Mouse (Mus musculus) CH12.LX (cell line): Measurements from ENCODE around the gene Cdc14a. TPM values are rescaled to one million over a fixed set of nuclear protein-coding genes. Genes with fewer than 3 reads are reported as not detected.

Source experiments
- DNase-seq: peaks from one replicate; pipeline ENCODE4 v3.0.0-alpha.2; 2013; ENCODE audit errors: extremely low read depth
- H3K27ac ChIP-seq: 2 replicates; pipeline ENCODE4 v1.5.1; 2012; ENCODE audit warnings: low read depth, mild to moderate bottlenecking, control low read depth, moderate library complexity; ENCODE audit not compliant: insufficient read depth
- H3K27me3 ChIP-seq: replicated peaks from 2 replicates; pipeline ENCODE3; 2012; ENCODE audit warnings: inconsistent platforms
- H3K36me3 ChIP-seq, 2 experiments: replicated peaks in 1 of 2; 2 replicates each; pipeline versions ENCODE3 to v1.6.1; 2012; ENCODE audit warnings: inconsistent platforms in 1 of 2, low read length in 1 of 2, mild to moderate bottlenecking in 1 of 2, mixed read lengths in 1 of 2, moderate library complexity in 1 of 2; ENCODE audit not compliant: control insufficient read depth in 1 of 2, insufficient read depth in 1 of 2
- H3K4me1 ChIP-seq, 2 experiments: 2 replicates each; pipeline ENCODE4 v1.6.1; 2012; ENCODE audit warnings: inconsistent platforms in 1 of 2, moderate library complexity in 1 of 2; ENCODE audit not compliant: insufficient read depth in 2 of 2, control insufficient read depth in 1 of 2
- H3K4me2 ChIP-seq: 2 replicates; pipeline ENCODE4 v1.6.1; 2012; ENCODE audit warnings: low read depth, mild to moderate bottlenecking, control low read depth; ENCODE audit not compliant: poor library complexity, insufficient read depth, severe bottlenecking
- H3K4me3 ChIP-seq, 3 experiments: fragments of 150-350 bp in 1 of 3; sonication (generic) in 1 of 3; replicated peaks in 1 of 3; 2 replicates each; pipeline versions ENCODE3 to v1.5.1; 2011 to 2012; ENCODE audit warnings: low read depth in 2 of 3, low read length in 2 of 3, mild to moderate bottlenecking in 2 of 3, moderate library complexity in 2 of 3, control low read depth in 1 of 3, improper control_type of control experiment in 1 of 3, inconsistent platforms in 1 of 3, mixed read lengths in 1 of 3; ENCODE audit not compliant: poor library complexity in 1 of 3
- H3K79me2 ChIP-seq: replicated peaks from 2 replicates; pipeline ENCODE4 v1.6.1; 2012; ENCODE audit warnings: mild to moderate bottlenecking, moderate library complexity; ENCODE audit not compliant: control insufficient read depth, poor library complexity, insufficient read depth, severe bottlenecking; ENCODE audit errors: extremely low read depth
- H3K9ac ChIP-seq: 2 replicates; pipeline ENCODE4 v1.6.1; 2012; ENCODE audit warnings: low read depth, mild to moderate bottlenecking, control low read depth, moderate library complexity; ENCODE audit not compliant: insufficient read depth
- H3K9me3 ChIP-seq: replicated peaks from 2 replicates; pipeline ENCODE3; 2012; ENCODE audit warnings: low read length, inconsistent platforms, mixed read lengths
- BHLHE40 ChIP-seq: IDR thresholded peaks from 2 replicates; pipeline ENCODE4 v1.6.1; 2011; ENCODE audit warnings: mild to moderate bottlenecking, low read depth, low read length, improper control_type of control experiment
- CHD1 ChIP-seq: IDR thresholded peaks from 2 replicates; pipeline ENCODE4 v1.6.1; 2012; ENCODE audit warnings: low read depth, low read length, improper control_type of control experiment, inconsistent platforms
- E2F4 ChIP-seq: IDR thresholded peaks from 2 replicates; pipeline ENCODE4 v1.6.1; 2011; ENCODE audit warnings: low read depth, low read length, improper control_type of control experiment; ENCODE audit not compliant: insufficient replicate concordance
- ELF1 ChIP-seq: IDR thresholded peaks from 2 replicates; pipeline ENCODE4 v1.6.1; 2014; ENCODE audit warnings: low read depth, mild to moderate bottlenecking, inconsistent platforms, low read length, improper control_type of control experiment
- IRF4 ChIP-seq: IDR thresholded peaks from 2 replicates; pipeline ENCODE4 v1.6.1; 2014; ENCODE audit warnings: low read depth, mild to moderate bottlenecking, inconsistent platforms, low read length, improper control_type of control experiment
- JUND ChIP-seq: conservative IDR thresholded peaks from 2 replicates; pipeline ENCODE4 v1.6.1; 2011; ENCODE audit warnings: low read depth, low read length, improper control_type of control experiment
- KAT2A ChIP-seq: IDR thresholded peaks from 2 replicates; pipeline ENCODE4 v1.6.1; 2012; ENCODE audit warnings: low read length, improper control_type of control experiment, inconsistent platforms; ENCODE audit not compliant: insufficient replicate concordance
- NRF1 ChIP-seq: IDR thresholded peaks from 2 replicates; pipeline ENCODE4 v1.6.1; 2014; ENCODE audit warnings: low read depth, mild to moderate bottlenecking, inconsistent platforms, low read length, improper control_type of control experiment, moderate library complexity
- PAX5 ChIP-seq: IDR thresholded peaks from 2 replicates; pipeline ENCODE4 v1.6.1; 2012; ENCODE audit warnings: low read length, inconsistent platforms, mixed read lengths
- POLR2A ChIP-seq: IDR thresholded peaks from 2 replicates; pipeline ENCODE4 v1.6.1; 2011; ENCODE audit warnings: low read depth, mild to moderate bottlenecking, improper control_type of control experiment, low read length
- TBP ChIP-seq: conservative IDR thresholded peaks from 2 replicates; pipeline ENCODE4 v1.6.1; 2011; ENCODE audit warnings: low read depth, low read length, improper control_type of control experiment
- TCF12 ChIP-seq: IDR thresholded peaks from 2 replicates; pipeline ENCODE4 v1.6.1; 2014; ENCODE audit warnings: low read depth, mild to moderate bottlenecking, inconsistent platforms, low read length, improper control_type of control experiment
- USF1 ChIP-seq: IDR thresholded peaks from 2 replicates; pipeline ENCODE4 v1.6.1; 2014; ENCODE audit warnings: low read depth, mild to moderate bottlenecking, inconsistent platforms, low read length, improper control_type of control experiment
- USF2 ChIP-seq: conservative IDR thresholded peaks from 2 replicates; pipeline ENCODE4 v1.6.1; 2011; ENCODE audit warnings: low read depth, low read length, improper control_type of control experiment
- ZMIZ1 ChIP-seq: IDR thresholded peaks from 2 replicates; pipeline ENCODE4 v1.6.1; 2012; ENCODE audit warnings: low read depth, mild to moderate bottlenecking, inconsistent platforms, low read length, improper control_type of control experiment
- ZNF384 ChIP-seq: IDR thresholded peaks from 2 replicates; pipeline ENCODE4 v1.6.1; 2012; ENCODE audit warnings: low read depth, low read length, improper control_type of control experiment, inconsistent platforms
- dilution Hi-C: fragments of 300-500 bp; cut with MboI; formaldehyde crosslinking; loops from 2 replicates; pipeline ENCODE4 v1.14.3; 2020; ENCODE audit warnings: low sequenced_read_pairs; ENCODE audit not compliant: extremely low pct_unique_long_range_greater_than_20kb, extremely low pct_ligation_motif_present
- in situ Hi-C: fragments of 300-500 bp; cut with MboI; formaldehyde crosslinking; loops from 3 replicates; pipeline ENCODE4 v1.14.3; 2019; ENCODE audit warnings: low sequenced_read_pairs, low pct_ligation_motif_present, low pct_unique_long_range_greater_than_20kb, mixed read lengths
- polyA plus RNA-seq: library from polyadenylated mRNA; unstranded; fragments of >175 nt; gene quantifications from 2 replicates; pipeline ENCODE4 v1.2.1, GENCODE M21; 2012; ENCODE audit warnings: low read depth; ENCODE audit not compliant: insufficient read length
- total RNA-seq, 2 experiments: library from RNA; depleted of rRNA; stranded (reverse); fragments of 300-350 nt in 1 of 2; fragments of >200 nt in 1 of 2; gene quantifications; 2 replicates each; pipeline ENCODE4 v1.2.3; 2012 to 2014

The Cdc14a gene
- total and polyA plus RNA-seq, 3 experiments, result 9.4 to 12.1 (median 9.8) TPM

GRCm38 (mm10) chr3:116271679-116272078 lies 152.2 kb downstream of the Cdc14a start:
- H3K27me3 ChIP-seq, result no peaks in the 10 kb centered on the region
- H3K4me3 ChIP-seq, result no peak overlapping the region
- peaks cover 3 to 12% of the 10 kb centered on the region in 2 experiments for H3K36me3 ChIP-seq
- no peak overlapping the region for H3K9ac ChIP-seq
- H3K4me2 ChIP-seq, result no peak overlapping the region
- H3K4me1 ChIP-seq, result 0 out of 4 replicates have a peak, but pooled peaks cover 0 to 2% of the 10 kb centered on the region in 2 experiments
- in situ Hi-C loops (no loop called here), dilution Hi-C loops (no loop called here)
- no peaks in the 10 kb centered on the region for H3K9me3 ChIP-seq
- H3K79me2 ChIP-seq, result no peaks in the 10 kb centered on the region
- TF ChIP-seq USF2 (no peak), POLR2A (no peak), USF1 (no peak), BHLHE40 (no peak), CHD1 (no peak)
- H3K27ac ChIP-seq, result no peak overlapping the region
- DNase-seq, result no peak

- no peak overlapping the region; the same call in 1 of the 2 replicates for H3K27ac ChIP-seq
- no peaks in the 10 kb centered on the region for H3K27me3 ChIP-seq
- H3K36me3 ChIP-seq, result no peaks in the 10 kb centered on the region
- in situ Hi-C loops (no loop called here), dilution Hi-C loops (no loop called here)
- no peak overlapping the region for H3K9ac ChIP-seq
- no peak overlapping the region for H3K4me2 ChIP-seq
- no peak for DNase-seq
- no peaks in the 10 kb centered on the region for H3K9me3 ChIP-seq
- TF ChIP-seq USF1 (no peak), KAT2A (no peak), TCF12 (no peak), ZMIZ1 (no peak), NRF1 (no peak), ZNF384 (no peak), PAX5 (no peak), JUND (no peak), IRF4 (no peak), ELF1 (no peak), E2F4 (no peak), POLR2A (no peak), TBP (no peak)
- no peaks in the 10 kb centered on the region for H3K79me2 ChIP-seq
- no peak overlapping the region for H3K4me3 ChIP-seq
- H3K4me1 ChIP-seq, result 0 out of 4 replicates have a peak, but pooled peaks cover 0 to 2% of the 10 kb centered on the region in 2 experiments
Measured at GRCm38 (mm10) chr3:116267036-116267654, 156.7 kb downstream of the Cdc14a start.
